Mouse (Mus musculus) ES-E14 (cell line): ENCODE results near the gene Aurkc.

Source experiments
- HCFC1 ChIP-seq: IDR thresholded peaks from 2 replicates; pipeline ENCODE4 v1.6.1; 2012; ENCODE audit warnings: low read length, inconsistent platforms, borderline replicate concordance; ENCODE audit not compliant: insufficient read depth
- ZNF384 ChIP-seq: IDR thresholded peaks from 2 replicates; pipeline ENCODE4 v1.6.1; 2012; ENCODE audit warnings: low read depth, low read length, inconsistent platforms

GRCm38 (mm10) chr7:6958574-6958973 is 36.5 kb upstream of the Aurkc start:
- no peak for TF ChIP-seq ZNF384
- no peak for TF ChIP-seq HCFC1
